Mouse (Mus musculus) ES-Bruce4 (cell line): ENCODE data around the gene Mmab. TPM values are rescaled to one million over a fixed set of nuclear protein-coding genes. Genes with fewer than 3 reads are reported as not detected.
A peak's percentile ranks its signal among the peaks of the same experiment; 100 is the strongest.

Experiments
- H3K27ac ChIP-seq: 2 replicates; pipeline ENCODE4 v1.5.1; 2012; ENCODE audit warnings: low read length, inconsistent platforms; ENCODE audit not compliant: insufficient read depth
- H3K27me3 ChIP-seq: 2 replicates; pipeline ENCODE4 v1.6.1; 2012; ENCODE audit warnings: mild to moderate bottlenecking, low read length, inconsistent platforms; ENCODE audit not compliant: control insufficient read depth, poor library complexity, insufficient read depth, severe bottlenecking
- H3K36me3 ChIP-seq: 2 replicates; pipeline ENCODE4 v1.6.1; 2012; ENCODE audit warnings: inconsistent platforms, mild to moderate bottlenecking, low read length, moderate library complexity; ENCODE audit not compliant: control insufficient read depth, poor library complexity, insufficient read depth, severe bottlenecking
- H3K4me1 ChIP-seq: one replicate; pipeline ENCODE4 v1.8.1; 2011; ENCODE audit warnings: low read length; ENCODE audit not compliant: control insufficient read depth, insufficient read depth
- H3K4me3 ChIP-seq: 2 replicates; pipeline ENCODE4 v1.5.1; 2011; ENCODE audit warnings: low read depth, mild to moderate bottlenecking, low read length
- H3K9ac ChIP-seq: 2 replicates; pipeline ENCODE4 v1.6.1; 2012; ENCODE audit warnings: low read depth, mild to moderate bottlenecking, inconsistent platforms; ENCODE audit not compliant: poor library complexity, severe bottlenecking
- H3K9me3 ChIP-seq: replicated peaks from 2 replicates; pipeline ENCODE4 v1.6.1; 2012; ENCODE audit warnings: mild to moderate bottlenecking, low read length, inconsistent platforms; ENCODE audit not compliant: control insufficient read depth, poor library complexity, insufficient read depth, severe bottlenecking
- CTCF ChIP-seq: IDR thresholded peaks from one replicate; pipeline ENCODE4 v1.8.1; 2011; ENCODE audit warnings: low read depth, low read length
- EP300 ChIP-seq: IDR thresholded peaks from 2 replicates; pipeline ENCODE4 v1.6.1; 2011; ENCODE audit warnings: low read depth, low read length; ENCODE audit not compliant: insufficient read depth
- POLR2A ChIP-seq: IDR thresholded peaks from one replicate; pipeline ENCODE4 v1.8.1; 2011; ENCODE audit warnings: low read length; ENCODE audit not compliant: insufficient read depth
- polyA plus RNA-seq: library from polyadenylated mRNA; stranded (reverse); fragments of >200 nt; gene quantifications from 2 replicates; pipeline ENCODE4 v1.2.4, GENCODE M21; 2011; ENCODE audit warnings: low read depth; ENCODE audit not compliant: missing spikeins, insufficient read depth, insufficient read length

Gene Mmab
- polyA plus RNA-seq, 1 experiment, result 14.6 TPM

GRCm38 (mm10) chr5:114422591-114422990 is 21.3 kb downstream of the Mmab start:
- no peak for TF ChIP-seq EP300
- TF ChIP-seq POLR2A, result no peak
- no peak for TF ChIP-seq CTCF
- H3K27ac ChIP-seq, result no peak overlapping the region
- H3K9ac ChIP-seq, result no peak overlapping the region
- H3K4me1 ChIP-seq, result no peaks in the 10 kb centered on the region
- H3K9me3 ChIP-seq, result no peaks in the 10 kb centered on the region
- no peaks in the 10 kb centered on the region for H3K27me3 ChIP-seq
- no peaks in the 10 kb centered on the region for H3K36me3 ChIP-seq
- no peak overlapping the region for H3K4me3 ChIP-seq

- Histone ChIP-seq H3K9me3 (no peaks in the 10 kb centered on the region), H3K4me1 (no peaks in the 10 kb centered on the region), H3K4me3 (no peak overlapping the region), H3K9ac (no peak overlapping the region), H3K27ac (no peak overlapping the region), H3K27me3 (no peaks in the 10 kb centered on the region), H3K36me3 (no peaks in the 10 kb centered on the region)
- no peak for TF ChIP-seq EP300
These were observed 22.1 kb downstream of the Mmab start for GRCm38 (mm10) chr5:114421561-114422298.

- H3K27ac ChIP-seq, result no peak overlapping the region
- TF ChIP-seq EP300, result no peak
- peak; percentile 76 for TF ChIP-seq CTCF
- peaks cover 5% of the 10 kb centered on the region; the same call in 1 of the 2 replicates for H3K36me3 ChIP-seq
These were observed 25.3 kb downstream of the Mmab start for GRCm38 (mm10) chr5:114418541-114418940.

GRCm38 (mm10) chr5:114416855-114417254 is 27.0 kb downstream of the Mmab start:
- H3K27me3 ChIP-seq, result no peaks in the 10 kb centered on the region
- no peaks in the 10 kb centered on the region for H3K9me3 ChIP-seq
- no peak overlapping the region for H3K9ac ChIP-seq
- peaks cover 5% of the 10 kb centered on the region; the same call in 1 of the 2 replicates for H3K36me3 ChIP-seq
- no peak overlapping the region for H3K27ac ChIP-seq
- H3K4me1 ChIP-seq, result no peaks in the 10 kb centered on the region
- H3K4me3 ChIP-seq, result no peak overlapping the region
- TF ChIP-seq EP300 (no peak), POLR2A (no peak), CTCF (no peak)

More at GRCm38 (mm10) chr5:114418541-114418940, 25.3 kb downstream of the Mmab start:
- no peaks in the 10 kb centered on the region for H3K9me3 ChIP-seq
- no peak overlapping the region for H3K9ac ChIP-seq
- no peaks in the 10 kb centered on the region for H3K27me3 ChIP-seq
- no peak overlapping the region for H3K4me3 ChIP-seq
- H3K4me1 ChIP-seq, result no peaks in the 10 kb centered on the region

- H3K9me3 ChIP-seq, result no peaks in the 10 kb centered on the region
- no peaks in the 10 kb centered on the region for H3K27me3 ChIP-seq
These were observed 28.3 kb downstream of the Mmab start for GRCm38 (mm10) chr5:114415606-114416005.

GRCm38 (mm10) chr5:114413067-114413735 is 30.7 kb downstream of the Mmab start:
- peaks cover 11% of the 10 kb centered on the region for H3K36me3 ChIP-seq
- TF ChIP-seq CTCF, result no peak
- TF ChIP-seq EP300, result no peak
- no peak for TF ChIP-seq POLR2A
- H3K4me1 ChIP-seq, result no peaks in the 10 kb centered on the region
- H3K27ac ChIP-seq, result no peak overlapping the region
- H3K4me3 ChIP-seq, result no peak overlapping the region
- no peak overlapping the region for H3K9ac ChIP-seq
- H3K27me3 ChIP-seq, result no peaks in the 10 kb centered on the region
- no peaks in the 10 kb centered on the region for H3K9me3 ChIP-seq

More at GRCm38 (mm10) chr5:114415606-114416005, 28.3 kb downstream of the Mmab start:
- H3K36me3 ChIP-seq, result peaks cover 5% of the 10 kb centered on the region; the same call in 1 of the 2 replicates
- H3K4me1 ChIP-seq, result no peaks in the 10 kb centered on the region
- no peak overlapping the region for H3K9ac ChIP-seq
- no peak for TF ChIP-seq CTCF
- no peak for TF ChIP-seq EP300
- no peak for TF ChIP-seq POLR2A
- no peak overlapping the region for H3K27ac ChIP-seq
- H3K4me3 ChIP-seq, result no peak overlapping the region
